Mouse (Mus musculus): ENCODE measurements around the gene Rnls. TPM values are rescaled to one million over a fixed set of nuclear protein-coding genes. Genes with fewer than 3 reads are reported as not detected.

Gene Rnls
- 0.75 and 1.5 TPM in 2 replicates for polyA plus RNA-seq (2012; rRNA removed)

GRCm38 (mm10) chr19:33391651-33392382, at the start of gene Rnls:
Rnls (minus strand) TSS chr19:33392295.

Other genes starting within 250 kb of the Rnls start
- gene Lipo4, start 125.5 kb upstream of the Rnls start, polyA plus RNA-seq (2012; rRNA removed): not detected in 2 replicates
- gene Gm8978, start 233.0 kb upstream of the Rnls start, polyA plus RNA-seq (2012; rRNA removed): not detected in 2 replicates

All from colon, adult 2 months (tissue).